Mouse (Mus musculus): ENCODE measurements around the gene Wnt5a.

Wnt5a gene

GRCm38 (mm10) chr14:28509441-28510340 is 5.1 kb downstream of the Wnt5a start:
- no peak for DNase-seq (ENCODE audit: low spot score)

DNA sequence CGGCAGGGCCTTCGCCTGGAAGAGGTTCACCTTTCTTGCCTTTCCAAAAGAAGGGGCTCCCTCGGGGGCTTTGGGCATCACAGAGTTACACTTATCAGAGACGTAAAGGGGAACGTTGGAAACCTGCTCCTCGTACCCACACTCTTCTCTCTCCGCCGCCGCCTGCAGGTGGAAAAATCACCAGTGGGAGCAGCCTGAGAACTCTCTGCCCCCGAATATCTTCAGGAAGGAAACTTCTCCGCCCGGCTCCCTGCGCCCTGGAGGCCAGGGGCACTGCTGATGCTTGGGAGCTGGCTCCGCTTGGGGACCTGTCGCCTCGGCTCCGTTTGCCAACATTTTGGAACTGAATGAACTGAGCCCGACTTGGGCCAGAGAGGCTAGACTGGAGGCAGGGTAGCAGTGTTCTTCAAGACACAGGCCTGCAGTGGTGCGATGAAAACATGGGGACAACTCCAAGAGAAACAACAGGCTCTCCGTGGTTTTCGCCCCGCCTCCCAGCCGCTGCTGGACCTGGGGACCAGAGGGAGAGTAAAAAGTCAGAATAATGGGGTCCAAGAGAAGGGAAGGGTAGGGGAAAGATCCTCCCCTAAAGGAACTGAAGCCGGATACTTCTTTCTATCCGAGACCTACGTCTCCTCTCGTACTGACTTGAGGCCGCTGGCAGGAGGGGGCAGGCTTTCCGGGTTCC is 5.9 kb downstream of the Wnt5a start:
- no peak for DNase-seq (ENCODE audit: low spot score)

DNA sequence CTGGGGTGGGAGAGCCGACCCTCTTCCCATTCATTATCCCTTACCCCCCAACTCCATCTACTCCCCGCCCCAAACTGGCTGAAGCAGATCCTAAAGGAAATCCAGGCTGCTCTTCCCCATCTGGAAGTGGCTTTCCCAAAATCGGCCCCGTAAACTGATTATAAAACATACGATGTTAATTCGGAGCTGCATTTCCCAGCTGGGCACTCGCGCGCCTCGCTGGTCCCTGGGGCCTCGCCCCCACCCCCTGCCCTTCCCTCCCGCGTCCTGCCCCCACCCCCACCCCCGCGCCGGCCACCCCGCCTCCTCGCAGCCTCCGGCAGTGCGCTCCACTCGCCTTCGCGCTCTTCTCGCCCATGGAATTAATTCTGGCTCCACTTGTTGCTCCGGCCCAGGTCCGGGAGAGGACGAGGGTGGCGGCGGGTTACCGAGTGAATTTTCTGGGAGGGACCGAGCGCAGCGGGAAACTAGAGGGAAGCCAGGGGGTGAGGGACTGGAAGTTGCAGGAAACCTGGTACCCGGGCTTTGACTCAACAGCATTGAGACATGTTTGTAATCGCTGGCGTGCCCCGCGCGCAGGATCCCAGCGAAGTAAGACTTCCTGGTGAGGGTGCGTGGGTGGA is 6.6 kb downstream of the Wnt5a start:
- DNase-seq (ENCODE audit: low spot score) = no peak

- no peak for DNase-seq (ENCODE audit: low spot score)
Observed at GRCm38 (mm10) chr14:28512805-28513590, 8.4 kb downstream of the Wnt5a start.

- no peak for DNase-seq (ENCODE audit: low spot score)
Observed at GRCm38 (mm10) chr14:28514171-28514570, 9.6 kb downstream of the Wnt5a start.

DNA sequence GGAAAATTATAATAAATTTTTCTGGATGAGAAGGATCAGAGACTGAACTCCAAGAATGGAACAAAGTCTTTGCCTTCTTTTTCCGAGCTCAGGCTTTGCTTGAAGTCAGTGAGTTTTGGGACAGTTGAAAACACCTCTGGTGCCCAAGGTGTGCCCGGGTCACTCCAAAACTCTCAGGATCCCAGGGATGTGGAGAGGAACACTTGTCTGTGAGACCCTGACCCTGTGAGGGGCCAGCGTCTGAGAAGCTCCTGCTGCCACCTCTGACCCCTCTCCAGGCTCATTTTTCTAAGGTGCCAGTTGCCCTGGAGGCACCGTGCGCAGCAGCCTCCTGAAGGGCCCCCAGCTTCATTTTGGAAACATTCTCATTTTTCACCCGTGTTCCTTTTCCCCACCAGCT is 10.8 kb downstream of the Wnt5a start:
- DNase-seq (ENCODE audit: low spot score) = no peak

GRCm38 (mm10) chr14:28517631-28518560 is 13.3 kb downstream of the Wnt5a start:
- no peak for DNase-seq (ENCODE audit: low spot score)

- no peak for DNase-seq (ENCODE audit: low spot score)
Observed at GRCm38 (mm10) chr14:28521106-28521505, 16.6 kb downstream of the Wnt5a start.

GRCm38 (mm10) chr14:28522611-28523010 is 18.1 kb downstream of the Wnt5a start:
- no peak for DNase-seq (ENCODE audit: low spot score)

- no peak for DNase-seq (ENCODE audit: low spot score)
Observed at GRCm38 (mm10) chr14:28525566-28525965, 21.0 kb downstream of the Wnt5a start.

DNA sequence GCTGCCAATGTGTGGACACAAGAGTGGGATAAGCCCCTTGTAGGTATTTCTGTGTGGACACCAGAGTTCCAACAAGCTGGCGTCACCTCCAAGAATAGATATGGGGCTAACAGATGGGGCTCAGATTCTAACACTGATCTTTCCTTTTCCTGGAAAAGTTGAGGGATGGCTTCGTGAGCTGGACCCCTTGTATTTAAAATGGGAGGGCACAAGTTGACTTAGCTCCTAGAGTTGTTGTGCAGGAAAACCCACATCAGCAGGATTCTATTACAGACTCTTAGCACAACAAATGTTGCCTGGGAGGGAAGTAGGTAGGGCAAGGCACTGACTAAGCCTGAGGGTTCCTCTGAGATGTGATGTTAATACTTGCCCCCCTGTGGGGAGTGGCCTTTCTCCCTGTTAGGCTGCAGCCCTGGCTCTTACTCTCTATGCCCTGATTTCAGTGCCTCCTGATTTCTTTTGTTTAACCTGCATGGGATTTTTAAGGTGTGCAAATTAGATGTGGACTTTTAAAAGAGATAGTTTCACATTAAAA is 23.7 kb downstream of the Wnt5a start:
- no peak for DNase-seq (ENCODE audit: low spot score)

DNA sequence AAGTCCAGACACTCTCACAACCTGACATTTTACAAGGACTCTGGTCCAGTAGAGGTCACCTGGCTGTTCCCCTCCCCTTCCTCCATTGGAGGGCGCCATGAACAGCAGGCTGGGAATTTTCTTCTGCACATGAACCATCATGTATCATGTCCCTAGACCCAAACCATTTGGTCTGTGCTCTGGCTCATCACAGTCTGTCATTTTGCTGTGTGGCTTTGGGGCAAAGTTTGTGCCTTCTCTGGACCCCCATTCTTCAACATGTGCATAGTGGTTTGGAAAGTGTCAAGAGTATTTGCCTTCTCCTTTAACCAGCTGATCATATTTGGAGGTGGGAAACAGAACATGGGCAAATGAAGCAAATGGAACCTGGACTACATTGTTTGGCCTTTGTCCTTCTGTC is 27.0 kb downstream of the Wnt5a start:
- DNase-seq (ENCODE audit: low spot score) = no peak

GRCm38 (mm10) chr14:28532943-28533342 is 28.4 kb downstream of the Wnt5a start:
- DNase-seq (ENCODE audit: low spot score) = no peak

DNA sequence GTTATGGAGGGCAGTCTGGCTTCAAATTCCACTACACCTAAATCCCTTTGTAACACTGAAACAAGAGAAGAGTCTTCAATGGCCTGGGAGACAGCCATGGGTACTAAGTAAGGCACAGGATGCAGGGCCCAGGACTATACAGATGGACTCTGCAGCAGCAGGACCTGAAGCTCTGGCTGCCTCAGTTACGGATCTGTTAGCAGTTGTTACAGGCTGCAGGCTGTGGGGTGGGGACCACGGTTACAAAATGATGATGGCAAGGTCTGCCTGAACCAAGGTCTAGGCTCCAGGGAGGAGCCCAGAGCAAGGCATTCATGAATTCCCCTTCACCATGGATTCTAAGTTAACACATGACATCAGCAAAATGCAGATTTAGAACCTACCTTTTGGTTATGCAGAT is 29.3 kb downstream of the Wnt5a start:
- DNase-seq (ENCODE audit: low spot score) = no peak

- no peak for DNase-seq (ENCODE audit: low spot score)
Observed at GRCm38 (mm10) chr14:28535814-28536213, 31.3 kb downstream of the Wnt5a start.

- DNase-seq (ENCODE audit: low spot score) = no peak
Observed at GRCm38 (mm10) chr14:28539577-28539976, 35.0 kb downstream of the Wnt5a start.

DNA sequence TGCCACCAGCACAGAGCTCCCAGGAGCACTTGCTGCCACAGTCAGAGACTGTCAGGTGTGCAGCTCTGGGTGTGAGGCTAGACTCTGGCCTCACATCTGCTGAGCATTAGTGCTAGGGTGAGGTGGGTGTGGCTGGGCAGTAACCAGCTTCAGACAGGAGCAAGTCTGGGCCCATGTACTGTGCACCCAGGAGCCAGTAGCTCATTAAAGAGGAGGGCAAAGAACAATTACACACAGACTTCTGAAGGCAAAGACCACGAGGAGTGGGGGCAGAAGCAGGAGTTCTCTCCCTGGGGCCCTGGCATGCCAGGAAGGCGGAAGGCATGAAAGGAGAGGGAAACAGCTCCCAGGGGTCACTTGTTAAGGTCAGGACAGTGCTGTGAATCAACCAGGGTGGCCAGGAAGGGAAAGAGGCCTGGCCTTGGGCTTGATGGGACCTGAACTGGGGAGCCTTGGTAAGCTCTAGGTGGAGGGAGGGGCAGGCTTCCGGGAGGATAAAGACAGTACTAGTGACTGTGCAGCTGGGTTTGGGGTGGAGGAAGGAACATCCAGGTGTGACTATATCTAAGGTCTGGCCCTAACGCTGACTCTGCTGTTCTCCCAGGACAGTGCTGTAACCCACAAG is 37.7 kb downstream of the Wnt5a start:
- no peak for DNase-seq (ENCODE audit: low spot score)

GRCm38 (mm10) chr14:28561861-28562260 is 57.3 kb downstream of the Wnt5a start:
- DNase-seq (ENCODE audit: low spot score) = no peak
